Mouse (Mus musculus) embryonic facial prominence, embryonic 11.5 days (tissue): ENCODE data around the gene Tmem139. TPM values are rescaled to one million over a fixed set of nuclear protein-coding genes. Genes with fewer than 3 reads are reported as not detected.

Experiments
- ATAC-seq: fragments of 200-750 bp; cut with Nextera tagmentation; replicated peaks from 2 replicates; pipeline ENCODE4 v1.8.0; 2017; ENCODE audit warnings: low read depth; ENCODE audit not compliant: insufficient number of reproducible peaks, low FRiP score, low TSS enrichment
- DNase-seq: peaks from one replicate; pipeline ENCODE4 v3.0.0-alpha.2; 2015; ENCODE audit warnings: low spot score
- H3K27ac ChIP-seq: fragments of 300-500 bp; sonication (generic); replicated peaks from 2 replicates; pipeline ENCODE4 v1.5.1; 2014; ENCODE audit warnings: mild to moderate bottlenecking, low read depth, low read length, control low read depth
- H3K27me3 ChIP-seq: fragments of 300-500 bp; sonication (generic); 2 replicates; pipeline ENCODE4 v1.6.1; 2014; ENCODE audit warnings: mild to moderate bottlenecking, low read length, moderate library complexity, mixed read lengths; ENCODE audit not compliant: control insufficient read depth, insufficient read depth
- H3K36me3 ChIP-seq: fragments of 300-500 bp; sonication (generic); replicated peaks from 2 replicates; pipeline ENCODE4 v1.6.1; 2014; ENCODE audit warnings: low read depth, mild to moderate bottlenecking, low read length, moderate library complexity, mixed read lengths; ENCODE audit not compliant: control insufficient read depth, insufficient read depth
- H3K4me1 ChIP-seq: fragments of 300-500 bp; sonication (generic); 2 replicates; pipeline ENCODE4 v1.6.1; 2014; ENCODE audit warnings: low read length, mixed read lengths; ENCODE audit not compliant: control insufficient read depth, insufficient read depth
- H3K4me2 ChIP-seq: fragments of 300-500 bp; sonication (generic); 2 replicates; pipeline ENCODE4 v1.6.1; 2014; ENCODE audit warnings: low read depth, mild to moderate bottlenecking, control low read depth, low read length, moderate library complexity
- H3K4me3 ChIP-seq: fragments of 300-500 bp; sonication (generic); 2 replicates; pipeline ENCODE4 v1.5.1; 2014; ENCODE audit warnings: low read depth, low read length, control low read depth
- H3K9ac ChIP-seq: fragments of 300-500 bp; sonication (generic); replicated peaks from 2 replicates; pipeline ENCODE4 v1.6.1; 2014; ENCODE audit warnings: mild to moderate bottlenecking, control low read depth, low read length
- H3K9me3 ChIP-seq: fragments of 300-500 bp; sonication (generic); replicated peaks from 2 replicates; pipeline ENCODE4 v1.6.1; 2016; ENCODE audit warnings: mild to moderate bottlenecking, low read length, inconsistent platforms, mixed read lengths; ENCODE audit not compliant: control insufficient read depth
- WGBS: fragments of 180-500 bp; shearing (Covaris S2); extraction: QIAGEN DNeasy Blood & Tissue Kit; methylation state at CpG from one replicate; pipeline ENCODE4 v1.1.7; 2014; 5-methylcytosine and 5-hydroxymethylcytosine counted together
- polyA plus RNA-seq: library from polyadenylated mRNA; unstranded; fragments of >200 nt; fragmentation: Nextera tagmentation; extraction: Ambion mirVana; gene quantifications from 2 replicates; pipeline ENCODE4 v1.2.1, GENCODE M21; 2014

The Tmem139 gene
- polyA plus RNA-seq, 1 experiment from 2014 or later, result 0.73 TPM

- DNase-seq, result no peak
- Histone ChIP-seq H3K4me2 (no peak overlapping the region), H3K9me3 (no peaks in the 10 kb centered on the region), H3K27me3 (no peaks in the 10 kb centered on the region), H3K4me1 (no peaks in the 10 kb centered on the region), H3K27ac (no peak overlapping the region), H3K4me3 (no peak overlapping the region), H3K36me3 (no peaks in the 10 kb centered on the region), H3K9ac (no peak overlapping the region)
- 84% methylated on average over 6 of the region's 6 CpGs for WGBS
- ATAC-seq, result no peak
Observed at GRCm38 (mm10) chr6:42293327-42293726, 31.6 kb downstream of the Tmem139 start.

- Histone ChIP-seq H3K36me3 (no peaks in the 10 kb centered on the region), H3K4me2 (no peak overlapping the region), H3K4me1 (no peaks in the 10 kb centered on the region), H3K9ac (no peak overlapping the region), H3K4me3 (no peak overlapping the region), H3K9me3 (no peaks in the 10 kb centered on the region), H3K27me3 (no peaks in the 10 kb centered on the region), H3K27ac (no peak overlapping the region)
- DNase-seq, result no peak
- WGBS, result 90% methylated on average over 3 of the region's 3 CpGs
- ATAC-seq, result no peak
Observed at GRCm38 (mm10) chr6:42295549-42296094, 33.9 kb downstream of the Tmem139 start.

- Histone ChIP-seq H3K9me3 (no peaks in the 10 kb centered on the region), H3K27me3 (no peaks in the 10 kb centered on the region), H3K9ac (no peak overlapping the region), H3K4me1 (no peaks in the 10 kb centered on the region), H3K4me3 (no peak overlapping the region), H3K4me2 (no peak overlapping the region), H3K27ac (no peak overlapping the region), H3K36me3 (no peaks in the 10 kb centered on the region)
- ATAC-seq, result no peak
- WGBS, result 85% methylated on average over 5 of the region's 5 CpGs
- DNase-seq, result no peak
Observed at GRCm38 (mm10) chr6:42299362-42299761, 37.6 kb downstream of the Tmem139 start.

GRCm38 (mm10) chr6:42309816-42310378 is 48.1 kb downstream of the Tmem139 start:
- H3K4me1 ChIP-seq, result no peaks in the 10 kb centered on the region
- H3K4me3 ChIP-seq, result no peak overlapping the region
- DNase-seq (no peak), ATAC-seq (no peak)
- H3K4me2 ChIP-seq, result no peak overlapping the region
- H3K36me3 ChIP-seq, result no peaks in the 10 kb centered on the region; the same call in 1 of the 2 replicates
- no peaks in the 10 kb centered on the region for H3K27me3 ChIP-seq
- 43% methylated on average over 8 of the region's 8 CpGs for WGBS
- no peak overlapping the region for H3K27ac ChIP-seq
- no peak overlapping the region for H3K9ac ChIP-seq
- no peaks in the 10 kb centered on the region for H3K9me3 ChIP-seq

- 83% methylated on average over 2 of the region's 2 CpGs for WGBS
- H3K4me1 ChIP-seq, result no peaks in the 10 kb centered on the region
- no peak overlapping the region for H3K4me2 ChIP-seq
- ATAC-seq, result no peak
- no peak overlapping the region for H3K27ac ChIP-seq
- no peak overlapping the region for H3K4me3 ChIP-seq
- DNase-seq, result no peak
- H3K36me3 ChIP-seq, result no peaks in the 10 kb centered on the region; the same call in 1 of the 2 replicates
- no peaks in the 10 kb centered on the region for H3K27me3 ChIP-seq
- H3K9ac ChIP-seq, result no peak overlapping the region
- H3K9me3 ChIP-seq, result no peaks in the 10 kb centered on the region
Observed at GRCm38 (mm10) chr6:42310427-42311053, 48.8 kb downstream of the Tmem139 start.

Other genes with a start within 250 kb of the Tmem139 start
- not detected in 2 replicates for gene Sva, start 223.6 kb upstream of the Tmem139 start, polyA plus RNA-seq
- not detected in 2 replicates for gene Tas2r139, start 121.0 kb upstream of the Tmem139 start, polyA plus RNA-seq
- gene Tas2r144, start 46.6 kb upstream of the Tmem139 start, polyA plus RNA-seq, result not detected in 2 replicates
- 23.8 and 24.9 TPM in 2 replicates for gene Gstk1, start 16.0 kb upstream of the Tmem139 start, polyA plus RNA-seq
- 73.6 and 79.4 TPM in 2 replicates for gene Casp2, start 3.0 kb downstream of the Tmem139 start, polyA plus RNA-seq
- 0.75 and 1.0 TPM in 2 replicates for gene Clcn1, start 24.7 kb downstream of the Tmem139 start, polyA plus RNA-seq
- 0.66 and 1.7 TPM in 2 replicates for gene Fam131b, start 62.7 kb downstream of the Tmem139 start, polyA plus RNA-seq
- gene Zyx, start 87.7 kb downstream of the Tmem139 start, polyA plus RNA-seq, result 61.3 and 71.9 TPM in 2 replicates
- 1.5 and 1.8 TPM in 2 replicates for gene Epha1, start 111.3 kb downstream of the Tmem139 start, polyA plus RNA-seq
- not detected in 2 replicates for gene Tas2r143, start 138.3 kb downstream of the Tmem139 start, polyA plus RNA-seq
- gene Tas2r135, start 143.5 kb downstream of the Tmem139 start, polyA plus RNA-seq, result not detected in 2 replicates
- gene Tas2r126, start 172.6 kb downstream of the Tmem139 start, polyA plus RNA-seq, result not detected in 2 replicates
- gene Olfr458, start 203.2 kb downstream of the Tmem139 start, polyA plus RNA-seq, result not detected in 2 replicates
- not detected in 2 replicates for gene Olfr457, start 214.4 kb downstream of the Tmem139 start, polyA plus RNA-seq
- not detected in 2 replicates for gene Olfr456, start 225.2 kb downstream of the Tmem139 start, polyA plus RNA-seq